Mouse (Mus musculus) spleen, adult 2 months (tissue): Measurements from ENCODE around the gene Ubxn10. TPM values are rescaled to one million over a fixed set of nuclear protein-coding genes. Genes with fewer than 3 reads are reported as not detected.

Experiments used
- DNase-seq, 2 experiments: peaks; one replicate each; pipeline versions ENCODE4 v3.0.0 to v3.0.0-alpha.2; 2012 to 2021; ENCODE audit warnings: low spot score in 2 of 2, low read depth in 1 of 2
- H3K27ac ChIP-seq: fragments of 200-500 bp; 2 replicates; pipeline ENCODE4 v1.5.1; 2012; ENCODE audit warnings: low read length, inconsistent platforms; ENCODE audit not compliant: insufficient read depth
- H3K27me3 ChIP-seq: fragments of 200-500 bp; 2 replicates; pipeline ENCODE4 v1.6.1; 2012; ENCODE audit warnings: mild to moderate bottlenecking, moderate library complexity, low read length, inconsistent platforms; ENCODE audit not compliant: control insufficient read depth, insufficient read depth
- H3K36me3 ChIP-seq: fragments of 200-500 bp; 2 replicates; pipeline ENCODE4 v1.6.1; 2012; ENCODE audit warnings: mild to moderate bottlenecking, low read length, inconsistent platforms; ENCODE audit not compliant: control insufficient read depth, insufficient read depth
- H3K4me1 ChIP-seq: fragments of 200-500 bp; 2 replicates; pipeline ENCODE4 v1.6.1; 2011; ENCODE audit warnings: inconsistent platforms; ENCODE audit not compliant: control insufficient read depth, insufficient read depth, insufficient read length
- H3K4me3 ChIP-seq: fragments of 200-500 bp; 2 replicates; pipeline ENCODE4 v1.5.1; 2011; ENCODE audit warnings: mild to moderate bottlenecking, inconsistent platforms; ENCODE audit not compliant: insufficient read depth, insufficient read length; ENCODE audit errors: extremely low read depth
- CTCF ChIP-seq: fragments of 200-500 bp; IDR thresholded peaks from 2 replicates; pipeline ENCODE4 v1.5.1; 2011; ENCODE audit warnings: mild to moderate bottlenecking, inconsistent platforms; ENCODE audit not compliant: insufficient read depth, insufficient read length, insufficient replicate concordance; ENCODE audit errors: extremely low read depth
- POLR2A ChIP-seq: fragments of 200-500 bp; IDR thresholded peaks from 2 replicates; pipeline ENCODE4 v1.6.1; 2011; ENCODE audit warnings: low read depth, low read length, inconsistent platforms
- WGBS: fragments of 180-500 bp; shearing (Covaris S2); methylation state at CpG from one replicate; pipeline ENCODE4 v1.1.7; 2018; 5-methylcytosine and 5-hydroxymethylcytosine counted together
- polyA plus RNA-seq: library from polyadenylated mRNA; depleted of rRNA; stranded (reverse); fragments of >200 nt; gene quantifications from 2 replicates; pipeline ENCODE4 v1.2.3, GENCODE M21; 2012

Ubxn10 gene
- polyA plus RNA-seq, 1 experiment: 0.21 TPM

GRCm38 (mm10) chr4:138696720-138697119 is 40.2 kb downstream of the Ubxn10 start:
- no peak for DNase-seq
- TF ChIP-seq POLR2A: no peak
- TF ChIP-seq CTCF: no peak
- no peaks in the 10 kb centered on the region for H3K4me1 ChIP-seq
- H3K36me3 ChIP-seq: no peaks in the 10 kb centered on the region
- H3K4me3 ChIP-seq: no peak overlapping the region
- WGBS: 40% methylated on average over 7 of the region's 7 CpGs
- H3K27me3 ChIP-seq: no peaks in the 10 kb centered on the region
- no peak overlapping the region for H3K27ac ChIP-seq

DNA sequence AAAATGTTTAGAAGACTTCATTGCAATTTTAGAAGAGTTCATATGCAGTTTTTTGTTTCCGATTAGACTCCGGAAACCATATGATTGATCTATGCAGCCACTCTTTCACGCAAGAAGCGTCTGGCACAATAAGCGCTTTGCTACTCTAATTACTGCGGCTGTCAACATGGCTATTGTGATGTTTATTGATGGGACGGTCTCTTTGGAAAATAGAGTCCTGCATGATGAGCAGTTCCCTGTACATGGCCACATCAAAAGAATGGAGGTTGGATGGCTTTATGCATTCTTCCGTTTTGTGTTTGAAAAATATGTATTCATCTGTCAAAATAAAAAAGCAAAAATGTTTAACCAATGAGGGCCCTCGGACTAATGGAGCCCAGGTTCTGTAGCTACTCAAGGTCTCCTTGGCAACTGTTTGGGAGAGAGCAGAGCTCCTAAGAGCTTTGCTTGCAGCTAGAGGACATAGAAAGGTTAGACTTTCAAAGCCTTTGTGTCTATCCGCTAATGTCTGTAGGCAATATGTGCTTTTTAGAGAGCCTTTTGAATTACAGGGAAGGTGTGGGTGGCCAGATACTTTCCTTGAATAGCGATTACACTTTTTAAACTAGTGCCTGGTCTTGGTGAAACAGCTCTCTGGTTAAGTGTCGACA is 43.8 kb downstream of the Ubxn10 start:
- H3K36me3 ChIP-seq: no peaks in the 10 kb centered on the region
- TF ChIP-seq CTCF (no peak), POLR2A (no peak)
- no peaks in the 10 kb centered on the region for H3K4me1 ChIP-seq
- H3K27me3 ChIP-seq: no peaks in the 10 kb centered on the region
- H3K27ac ChIP-seq: no peak overlapping the region
- DNase-seq: no peak
- WGBS: 74% methylated on average over 12 of the region's 12 CpGs
- H3K4me3 ChIP-seq: no peak overlapping the region

DNA sequence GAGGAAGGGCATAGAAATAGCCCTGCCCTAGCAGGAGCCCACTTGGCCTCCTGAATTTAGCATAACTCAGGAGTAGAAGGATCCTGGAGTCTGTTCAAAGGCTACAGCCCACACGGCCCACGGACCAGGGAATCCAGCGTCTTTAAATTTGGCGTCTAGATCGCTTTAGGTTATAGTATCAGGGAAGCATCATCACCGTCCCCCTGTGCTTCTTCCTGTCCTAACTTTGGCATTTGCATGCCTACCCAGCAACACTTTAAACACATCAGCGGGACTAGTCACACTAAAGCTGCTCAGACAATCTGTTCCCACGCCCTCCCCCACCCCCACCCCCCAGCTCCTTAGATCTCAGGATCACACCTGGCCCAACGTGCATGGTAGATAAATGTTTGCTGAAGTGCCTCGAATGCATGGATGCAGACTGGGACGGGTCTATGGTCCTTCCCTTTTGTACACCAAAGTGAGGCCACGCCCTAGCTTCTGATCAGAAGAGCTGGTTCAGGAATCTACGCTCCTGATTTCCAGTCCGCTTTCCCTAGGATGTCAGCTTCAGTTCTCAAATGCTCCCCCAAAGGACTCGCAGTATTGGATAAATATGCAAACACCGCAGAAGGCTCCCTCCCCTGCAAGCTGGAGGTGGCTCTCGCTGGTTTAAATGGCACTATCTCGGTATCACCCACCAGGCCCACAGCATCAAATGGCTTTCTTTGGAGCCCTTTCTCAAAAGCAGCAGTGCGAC is 45.4 kb downstream of the Ubxn10 start:
- H3K27ac ChIP-seq: no peak overlapping the region
- DNase-seq: no peak
- 15% methylated on average over 19 of the region's 19 CpGs for WGBS
- no peaks in the 10 kb centered on the region for H3K27me3 ChIP-seq
- H3K4me3 ChIP-seq: no peak overlapping the region
- H3K36me3 ChIP-seq: no peaks in the 10 kb centered on the region
- TF ChIP-seq CTCF (no peak), POLR2A (no peak)
- H3K4me1 ChIP-seq: no peaks in the 10 kb centered on the region

DNA sequence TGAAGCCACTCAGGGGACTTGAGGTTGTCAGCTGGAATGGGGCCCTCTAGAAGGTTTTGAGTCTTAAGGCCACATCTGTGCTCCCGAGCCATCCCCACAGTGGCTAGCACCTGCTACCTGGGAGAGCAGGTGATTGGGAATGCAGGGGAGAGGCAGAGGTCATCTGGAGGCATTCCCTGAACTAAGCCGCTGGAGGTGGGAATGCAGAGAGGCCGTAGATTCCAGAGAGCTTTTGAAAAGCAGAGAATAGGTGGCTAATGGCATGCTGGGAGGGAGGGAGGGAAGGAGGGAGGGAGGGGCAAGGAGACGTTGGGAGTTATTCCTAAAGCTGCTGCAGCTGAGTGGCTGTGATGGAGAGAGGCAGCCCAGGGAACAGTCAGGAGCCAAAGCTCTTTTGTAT is 46.4 kb downstream of the Ubxn10 start:
- no peak for DNase-seq
- no peak overlapping the region for H3K27ac ChIP-seq
- no peaks in the 10 kb centered on the region for H3K27me3 ChIP-seq
- H3K4me1 ChIP-seq: no peaks in the 10 kb centered on the region
- no peaks in the 10 kb centered on the region for H3K36me3 ChIP-seq
- H3K4me3 ChIP-seq: no peak overlapping the region
- WGBS: 12% methylated on average over 4 of the region's 4 CpGs
- TF ChIP-seq CTCF (no peak), POLR2A (no peak)

GRCm38 (mm10) chr4:138689094-138689512 is 47.9 kb downstream of the Ubxn10 start:
- TF ChIP-seq POLR2A (no peak), CTCF (no peak)
- no peaks in the 10 kb centered on the region for H3K4me1 ChIP-seq
- no peak overlapping the region for H3K4me3 ChIP-seq
- WGBS: 15% methylated on average over 3 of the region's 3 CpGs
- H3K27ac ChIP-seq: no peak overlapping the region
- DNase-seq: no peak
- H3K36me3 ChIP-seq: no peaks in the 10 kb centered on the region
- no peaks in the 10 kb centered on the region for H3K27me3 ChIP-seq

- no peaks in the 10 kb centered on the region for H3K36me3 ChIP-seq
- no peaks in the 10 kb centered on the region for H3K27me3 ChIP-seq
- TF ChIP-seq POLR2A: no peak
- WGBS: 79% methylated on average over 6 of the region's 6 CpGs
- no peak overlapping the region for H3K4me3 ChIP-seq
- no peak overlapping the region for H3K27ac ChIP-seq
- DNase-seq: no peak
- no peaks in the 10 kb centered on the region for H3K4me1 ChIP-seq
These were observed 51.2 kb downstream of the Ubxn10 start for GRCm38 (mm10) chr4:138685813-138686212.

DNA sequence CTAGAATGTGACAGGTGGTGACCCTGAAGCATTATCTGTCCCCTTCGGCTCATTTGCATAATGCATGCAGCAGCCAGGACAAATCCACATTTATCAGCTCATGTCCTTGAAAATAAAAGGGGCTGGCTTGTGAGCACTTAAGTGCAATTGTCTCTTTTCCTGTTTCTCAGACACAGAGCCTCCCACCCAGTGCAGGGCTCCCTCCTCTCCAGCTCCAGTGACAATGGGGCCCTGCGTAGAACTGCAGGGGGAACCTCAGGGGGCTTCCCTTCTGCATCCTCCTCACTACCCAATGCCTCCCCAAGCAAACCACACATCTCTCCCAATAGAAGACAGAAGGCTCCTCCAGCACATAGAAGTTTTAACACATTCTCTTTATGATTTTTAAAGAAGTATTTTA is 54.2 kb downstream of the Ubxn10 start:
- no peak for DNase-seq
- WGBS: 47% methylated on average over 2 of the region's 2 CpGs
- TF ChIP-seq POLR2A (no peak), CTCF (no peak)

More for the DNA sequence above, 54.2 kb downstream of the Ubxn10 start:
- Histone ChIP-seq H3K27ac (no peak overlapping the region), H3K36me3 (no peaks in the 10 kb centered on the region), H3K27me3 (no peaks in the 10 kb centered on the region), H3K4me3 (no peak overlapping the region), H3K4me1 (no peaks in the 10 kb centered on the region)
